Mouse (Mus musculus): ENCODE results near the gene Slc36a1. TPM values are rescaled to one million over a fixed set of nuclear protein-coding genes. Genes with fewer than 3 reads are reported as not detected.

The Slc36a1 gene
- polyA plus RNA-seq, 1 experiment from 2014 or later, result 1.1 TPM

DNA sequence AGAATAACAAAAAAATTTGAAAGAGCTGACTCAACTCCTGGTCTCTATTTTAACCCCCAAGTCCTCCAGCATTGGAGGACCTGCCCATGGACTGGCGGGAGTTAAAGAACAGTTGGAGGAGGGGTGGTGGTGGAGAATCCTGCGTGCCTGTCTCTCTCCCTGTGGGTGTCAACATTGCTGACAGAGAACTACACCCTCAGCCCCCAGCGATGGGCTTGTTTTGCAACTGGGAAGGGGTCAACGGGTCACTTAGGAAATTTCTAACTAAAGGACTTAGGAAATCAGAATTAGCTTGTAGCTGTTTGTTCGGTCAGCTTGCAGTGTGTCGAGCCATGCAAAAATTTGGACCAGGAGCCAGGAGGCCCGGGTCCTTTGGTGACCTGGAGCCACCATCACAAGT lies 21.0 kb upstream of the Slc36a1 start:
- Histone ChIP-seq H3K4me3 (no peak overlapping the region), H3K4me1 (replicated peaks) (peaks cover 18% of the 10 kb centered on the region), H3K36me3 (no peaks in the 10 kb centered on the region), H3K27me3 (no peaks in the 10 kb centered on the region), H3K4me2 (no peak overlapping the region), H3K9ac (no peak overlapping the region), H3K9me3 (replicated peaks) (no peaks in the 10 kb centered on the region), H3K27ac (no peak overlapping the region)
- no peak for ATAC-seq (replicated peaks; ENCODE audit: insufficient number of reproducible peaks, insufficient read depth, low FRiP score, low read depth)
- 49% methylated on average over 7 of the region's 7 CpGs for WGBS

DNA sequence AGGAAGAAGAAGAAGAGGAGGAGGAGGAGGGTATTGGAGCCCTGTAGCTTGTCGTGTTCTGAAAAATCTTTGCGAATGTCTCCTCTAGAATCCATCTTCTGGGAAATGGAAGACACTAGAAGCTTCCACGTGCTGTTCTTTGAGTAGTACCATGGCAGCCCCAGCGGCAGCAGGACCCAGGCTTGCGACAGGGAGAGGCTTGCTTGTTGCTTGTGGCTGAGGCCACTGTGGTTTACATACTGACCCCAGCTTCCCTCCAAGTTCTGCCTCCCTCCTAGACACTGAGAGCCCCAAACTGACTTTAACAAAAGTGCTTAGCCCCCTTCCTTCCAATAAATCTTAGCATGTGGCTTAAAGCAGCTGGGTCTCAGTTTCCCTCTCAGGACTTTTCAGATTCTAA lies 19.9 kb upstream of the Slc36a1 start:
- WGBS, result 72% methylated on average over 5 of the region's 5 CpGs
- Histone ChIP-seq H3K36me3 (no peaks in the 10 kb centered on the region), H3K4me2 (no peak overlapping the region), H3K4me3 (no peak overlapping the region), H3K27me3 (no peaks in the 10 kb centered on the region), H3K9me3 (replicated peaks) (no peaks in the 10 kb centered on the region), H3K4me1 (replicated peaks) (peaks cover 18% of the 10 kb centered on the region), H3K27ac (no peak overlapping the region), H3K9ac (no peak overlapping the region)
- ATAC-seq (replicated peaks; ENCODE audit: insufficient number of reproducible peaks, insufficient read depth, low FRiP score, low read depth), result no peak

- Histone ChIP-seq H3K4me2 (peak within 1 kb of the TSS; percentile 29; the same call in 1 of the 2 replicates), H3K9me3 (replicated peaks) (no peaks in the 10 kb centered on the region), H3K4me1 (replicated peaks) (peaks cover 18% of the 10 kb centered on the region), H3K27me3 (no peaks in the 10 kb centered on the region), H3K36me3 (no peaks in the 10 kb centered on the region), H3K27ac (no peak within 1 kb of the TSS), H3K9ac (no peak within 1 kb of the TSS), H3K4me3 (no peak within 1 kb of the TSS)
- no peak for ATAC-seq (replicated peaks; ENCODE audit: insufficient number of reproducible peaks, insufficient read depth, low FRiP score, low read depth)
- 44% methylated on average over 10 of the region's 10 CpGs for WGBS
These were observed 19.3 kb upstream of the Slc36a1 start, which contains the start of gene Slc36a2 for GRCm38 (mm10) chr11:55184733-55185291. Slc36a2 (minus strand) TSS chr11:55185077.

DNA sequence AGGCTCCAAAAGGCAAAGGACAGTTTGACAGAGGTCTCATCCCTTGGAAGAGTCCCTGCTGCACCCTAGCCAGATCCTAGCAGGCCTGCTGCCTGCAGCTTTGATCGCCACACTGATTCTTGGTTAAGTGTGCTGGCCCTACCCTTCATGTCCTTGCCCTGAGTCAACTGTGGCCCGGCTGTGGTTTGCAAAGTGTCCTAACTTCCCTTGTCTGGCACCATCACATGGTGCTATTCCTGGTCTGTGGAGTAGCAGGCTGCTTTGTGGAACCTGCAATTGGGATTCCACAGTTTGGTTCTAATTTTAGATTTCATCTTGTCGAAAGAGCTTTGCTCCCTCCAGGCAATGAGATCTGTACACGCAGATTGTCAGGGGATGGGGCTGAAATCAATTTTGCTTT lies 16.9 kb upstream of the Slc36a1 start:
- peaks cover 15% of the 10 kb centered on the region for H3K4me1 ChIP-seq (replicated peaks)
- no peaks in the 10 kb centered on the region for H3K9me3 ChIP-seq (replicated peaks)
- H3K4me2 ChIP-seq, result no peak overlapping the region
- no peak overlapping the region for H3K9ac ChIP-seq
- H3K36me3 ChIP-seq, result no peaks in the 10 kb centered on the region
- peak; percentile 68 for ATAC-seq (replicated peaks; ENCODE audit: insufficient number of reproducible peaks, insufficient read depth, low FRiP score, low read depth)
- no peaks in the 10 kb centered on the region for H3K27me3 ChIP-seq
- H3K4me3 ChIP-seq, result no peak overlapping the region
- 41% methylated on average over 4 of the region's 4 CpGs for WGBS
- peak overlapping the region; percentile 72 for H3K27ac ChIP-seq

GRCm38 (mm10) chr11:55187777-55188176 lies 16.4 kb upstream of the Slc36a1 start:
- Histone ChIP-seq H3K9ac (no peak overlapping the region), H3K9me3 (replicated peaks) (no peaks in the 10 kb centered on the region), H3K27me3 (no peaks in the 10 kb centered on the region), H3K4me1 (replicated peaks) (peaks cover 15% of the 10 kb centered on the region), H3K4me2 (no peak overlapping the region), H3K27ac (peak overlapping the region; percentile 72), H3K36me3 (no peaks in the 10 kb centered on the region), H3K4me3 (no peak overlapping the region)
- no peak for ATAC-seq (replicated peaks; ENCODE audit: insufficient number of reproducible peaks, insufficient read depth, low FRiP score, low read depth)
- WGBS, result 80% methylated on average over 6 of the region's 6 CpGs

DNA sequence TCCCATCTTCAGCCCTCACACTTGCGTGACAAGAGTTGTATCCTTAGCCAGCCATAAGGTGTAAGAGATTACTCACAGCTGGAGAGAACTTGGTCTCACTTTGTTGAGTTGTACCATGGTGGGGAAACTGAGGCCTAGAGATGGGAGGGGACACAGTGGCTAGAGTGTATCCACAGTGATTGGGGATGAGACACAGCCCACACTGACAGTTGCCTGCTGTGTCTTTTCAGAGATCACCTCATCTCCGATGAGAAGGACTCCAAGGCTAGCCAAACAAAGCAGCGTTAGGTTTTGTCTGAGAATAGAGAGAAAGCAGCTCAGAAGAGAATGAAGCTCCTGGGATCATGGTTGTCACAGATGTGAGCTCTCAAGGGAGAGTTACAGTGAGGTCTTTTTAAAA lies 13.9 kb upstream of the Slc36a1 start:
- 74% methylated on average over 3 of the region's 3 CpGs for WGBS
- Histone ChIP-seq H3K27ac (no peak overlapping the region), H3K9ac (no peak overlapping the region), H3K36me3 (no peaks in the 10 kb centered on the region), H3K9me3 (replicated peaks) (no peaks in the 10 kb centered on the region), H3K4me3 (no peak overlapping the region), H3K27me3 (no peaks in the 10 kb centered on the region), H3K4me2 (no peak overlapping the region), H3K4me1 (replicated peaks) (peaks cover 17% of the 10 kb centered on the region)
- no peak for ATAC-seq (replicated peaks; ENCODE audit: insufficient number of reproducible peaks, insufficient read depth, low FRiP score, low read depth)

- ATAC-seq (replicated peaks; ENCODE audit: insufficient number of reproducible peaks, insufficient read depth, low FRiP score, low read depth), result no peak
- no peaks in the 10 kb centered on the region for H3K27me3 ChIP-seq
- no peak overlapping the region for H3K4me2 ChIP-seq
- no peak overlapping the region for H3K4me3 ChIP-seq
- no peaks in the 10 kb centered on the region for H3K36me3 ChIP-seq
- H3K9me3 ChIP-seq (replicated peaks), result no peaks in the 10 kb centered on the region
- 59% methylated on average over 6 of the region's 6 CpGs for WGBS
- H3K4me1 ChIP-seq (replicated peaks), result peaks cover 5% of the 10 kb centered on the region; the same call in 1 of the 2 replicates
- H3K9ac ChIP-seq, result no peak overlapping the region
- H3K27ac ChIP-seq, result no peak overlapping the region
These were observed 7.1 kb upstream of the Slc36a1 start for GRCm38 (mm10) chr11:55197086-55197485.

DNA sequence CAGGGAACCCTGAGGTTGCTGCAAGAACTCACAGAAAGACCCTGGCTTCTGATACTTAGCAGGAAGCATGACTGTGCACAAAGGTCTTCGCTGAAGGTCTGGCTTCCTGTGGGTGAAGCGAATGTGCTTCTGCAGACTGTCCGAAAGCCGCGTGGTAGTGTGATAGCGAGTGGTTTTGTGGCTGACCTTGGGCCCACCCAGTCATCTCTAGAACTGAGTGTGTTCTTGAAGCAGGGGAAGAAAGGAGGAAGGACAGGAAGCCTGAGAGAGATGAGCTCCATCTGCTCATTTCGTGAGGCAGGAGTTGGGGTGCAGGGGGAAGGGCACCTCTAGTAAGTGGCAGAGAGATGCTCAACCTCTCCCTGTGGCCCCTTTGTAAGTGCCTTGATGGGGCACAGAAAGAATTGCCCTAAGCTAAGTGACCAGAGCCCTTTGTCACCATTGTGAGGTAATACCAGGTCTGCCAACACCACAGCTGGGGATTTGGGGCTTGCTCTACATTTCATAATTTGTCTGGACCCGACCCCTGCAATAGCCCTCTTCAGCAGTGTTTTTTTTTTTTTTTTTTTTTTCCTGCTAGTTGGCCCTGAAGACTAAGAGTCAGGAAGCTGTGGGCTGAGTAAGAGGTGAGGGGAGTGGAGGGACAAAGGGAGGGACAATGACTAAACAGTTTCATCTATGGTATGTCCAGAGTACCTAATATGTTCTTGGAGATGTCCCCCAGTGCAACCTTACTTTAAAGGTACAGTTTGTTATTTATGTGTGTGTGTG lies 6.2 kb upstream of the Slc36a1 start:
- no peaks in the 10 kb centered on the region for H3K9me3 ChIP-seq (replicated peaks)
- ATAC-seq (replicated peaks; ENCODE audit: insufficient number of reproducible peaks, insufficient read depth, low FRiP score, low read depth), result no peak

GRCm38 (mm10) chr11:55204602-55205001 lies 452 bp downstream of the Slc36a1 start:
- Histone ChIP-seq H3K36me3 (no peaks in the 10 kb centered on the region), H3K4me2 (peak overlapping the region; percentile 95), H3K4me1 (replicated peaks) (0 out of 2 replicates have a peak, but pooled peaks cover 4% of the 10 kb centered on the region), H3K27me3 (0 out of 2 replicates have a peak, but pooled peaks cover 2% of the 10 kb centered on the region), H3K4me3 (peak overlapping the region; percentile 92), H3K27ac (no peak overlapping the region), H3K9me3 (replicated peaks) (no peaks in the 10 kb centered on the region), H3K9ac (peak overlapping the region; percentile 84)
- WGBS, result 2% methylated on average over 17 of the region's 17 CpGs
- ATAC-seq (replicated peaks; ENCODE audit: insufficient number of reproducible peaks, insufficient read depth, low FRiP score, low read depth), result peak; percentile 56; the same call in 1 of the 2 replicates

More for the DNA sequence above, 6.2 kb upstream of the Slc36a1 start:
- Histone ChIP-seq H3K4me3 (no peak overlapping the region), H3K27ac (no peak overlapping the region), H3K9ac (no peak overlapping the region), H3K27me3 (no peaks in the 10 kb centered on the region), H3K36me3 (no peaks in the 10 kb centered on the region), H3K4me1 (replicated peaks) (peaks cover 5% of the 10 kb centered on the region; the same call in 1 of the 2 replicates), H3K4me2 (no peak overlapping the region)
- 56% methylated on average over 8 of the region's 8 CpGs for WGBS

GRCm38 (mm10) chr11:55208001-55208690 lies 4.0 kb downstream of the Slc36a1 start:
- Histone ChIP-seq H3K4me3 (no peak overlapping the region), H3K9ac (no peak overlapping the region), H3K36me3 (no peaks in the 10 kb centered on the region), H3K4me1 (replicated peaks) (0 out of 2 replicates have a peak, but pooled peaks cover 4% of the 10 kb centered on the region), H3K27ac (no peak overlapping the region), H3K27me3 (0 out of 2 replicates have a peak, but pooled peaks cover 2% of the 10 kb centered on the region), H3K4me2 (no peak overlapping the region), H3K9me3 (replicated peaks) (no peaks in the 10 kb centered on the region)
- no peak for ATAC-seq (replicated peaks; ENCODE audit: insufficient number of reproducible peaks, insufficient read depth, low FRiP score, low read depth)
- WGBS, result 56% methylated on average over 6 of the region's 6 CpGs

- 54% methylated on average over 2 of the region's 2 CpGs for WGBS
- Histone ChIP-seq H3K4me1 (replicated peaks) (0 out of 2 replicates have a peak, but pooled peaks cover 4% of the 10 kb centered on the region), H3K36me3 (no peaks in the 10 kb centered on the region), H3K4me3 (no peak overlapping the region), H3K4me2 (no peak overlapping the region), H3K27ac (no peak overlapping the region), H3K27me3 (0 out of 2 replicates have a peak, but pooled peaks cover 2% of the 10 kb centered on the region), H3K9me3 (replicated peaks) (no peaks in the 10 kb centered on the region), H3K9ac (no peak overlapping the region)
- ATAC-seq (replicated peaks; ENCODE audit: insufficient number of reproducible peaks, insufficient read depth, low FRiP score, low read depth), result no peak
These were observed 4.9 kb downstream of the Slc36a1 start for GRCm38 (mm10) chr11:55209032-55209431.
